11 mouse cellular contexts compared by ENCODE assay signal in the genomic region with DNA sequence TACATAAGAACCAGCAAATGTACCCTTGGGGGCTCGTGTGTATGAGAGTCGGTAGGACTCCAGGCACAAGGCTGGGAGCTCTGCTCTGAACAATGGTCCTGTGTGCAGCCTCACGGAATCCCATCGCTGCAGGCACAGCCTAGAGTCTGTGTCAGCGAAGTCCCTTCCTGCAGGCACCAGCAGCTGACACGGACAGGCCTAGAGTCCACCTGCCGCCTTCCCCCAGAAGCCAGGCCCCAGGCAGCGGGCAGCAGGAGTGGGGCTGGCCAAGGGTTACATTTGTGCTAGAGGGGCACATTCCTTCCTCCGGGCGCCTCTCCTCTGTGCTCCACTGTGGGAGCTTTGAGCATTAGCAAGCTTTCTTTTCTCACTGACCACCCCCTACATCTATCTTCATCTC. TPM values are rescaled to one million over a fixed set of nuclear protein-coding genes. Genes with fewer than 3 reads are reported as not detected.
A peak's percentile ranks its signal among the peaks of the same experiment; 100 is the strongest.
DNase-seq lines count a peak whose midpoint lies in the region; ATAC-seq lines count a peak whose summit lies in the region.
"Had no signal": no experiment of that assay in that cellular context is flagged by ENCODE, and none has a peak within 500 bp of the region (broad histone marks: within the 10 kb centered on the region; RNA-seq: fewer than 3 reads in every experiment).

No protein-coding gene starts in this region.

- H3K4me1 ChIP-seq in forebrain, embryonic 10.5 days, result peaks cover 75% of the 10 kb centered on the region
- peaks cover 11% of the 10 kb centered on the region for H3K4me1 ChIP-seq in forebrain, embryonic 11.5 days (replicated peaks; ENCODE audit: control insufficient read depth, insufficient read depth, low read length)
- H3K4me1 ChIP-seq in hindbrain, embryonic 15.5 days (replicated peaks), result peaks cover 64% of the 10 kb centered on the region
- peaks cover 50% of the 10 kb centered on the region for H3K4me1 ChIP-seq in neural tube, embryonic 15.5 days

- no peaks in the 10 kb centered on the region for H3K36me3 ChIP-seq in forebrain, embryonic 10.5 days (replicated peaks)
- H3K36me3 ChIP-seq in forebrain, embryonic 11.5 days (ENCODE audit: control insufficient read depth, insufficient read depth, low read length), result no peaks in the 10 kb centered on the region
- H3K36me3 ChIP-seq in hindbrain, embryonic 15.5 days, result no peaks in the 10 kb centered on the region
- H3K36me3 ChIP-seq in neural tube, embryonic 15.5 days, result no peaks in the 10 kb centered on the region

- no peak for ATAC-seq in forebrain, embryonic 11.5 days (replicated peaks; ENCODE audit: low FRiP score)
- no peak for ATAC-seq in hindbrain, embryonic 15.5 days (ENCODE audit: low FRiP score, low read depth)
- no peak for ATAC-seq in neural tube, embryonic 15.5 days (ENCODE audit: low FRiP score)

- no peak overlapping the region for H3K4me2 ChIP-seq in forebrain, embryonic 11.5 days (ENCODE audit: low read depth, low read length, severe bottlenecking)
- peak overlapping the region; percentile 87 for H3K4me2 ChIP-seq in hindbrain, embryonic 15.5 days
- peak overlapping the region; percentile 94 for H3K4me2 ChIP-seq in neural tube, embryonic 15.5 days

- 44% methylated on average over 10 of the region's 10 CpGs for WGBS in forebrain, embryonic 10.5 days
- 42% methylated on average over 10 of the region's 10 CpGs for WGBS in forebrain, embryonic 11.5 days
- WGBS in hindbrain, embryonic 15.5 days, result 25% methylated on average over 10 of the region's 10 CpGs
- 37% methylated on average over 10 of the region's 10 CpGs for WGBS in neural tube, embryonic 15.5 days

- no peaks in the 10 kb centered on the region for H3K9me3 ChIP-seq in forebrain, embryonic 10.5 days
- no peaks in the 10 kb centered on the region for H3K9me3 ChIP-seq in forebrain, embryonic 11.5 days (ENCODE audit: control insufficient read depth, low read length)
- no peaks in the 10 kb centered on the region for H3K9me3 ChIP-seq in hindbrain, embryonic 15.5 days
- H3K9me3 ChIP-seq in neural tube, embryonic 15.5 days (replicated peaks), result no peaks in the 10 kb centered on the region

- H3K27ac ChIP-seq in forebrain, embryonic 10.5 days, result peak overlapping the region; percentile 41; the same call in 1 of the 2 replicates
- H3K27ac ChIP-seq in forebrain, embryonic 11.5 days (ENCODE audit: low read depth, low read length), result no peak overlapping the region
- 0 out of 2 replicates have a peak overlapping the region, but pooled peaks have one; percentile 32 for H3K27ac ChIP-seq in hindbrain, embryonic 15.5 days (replicated peaks)
- no peak overlapping the region for H3K27ac ChIP-seq in neural tube, embryonic 15.5 days (replicated peaks)

- no peak overlapping the region for H3K9ac ChIP-seq in forebrain, embryonic 11.5 days (ENCODE audit: low read length)
- 0 out of 2 replicates have a peak overlapping the region, but pooled peaks have one; percentile 5 for H3K9ac ChIP-seq in hindbrain, embryonic 15.5 days
- H3K9ac ChIP-seq in neural tube, embryonic 15.5 days (replicated peaks), result 0 out of 2 replicates have a peak overlapping the region, but pooled peaks have one; percentile 23

- DNase-seq in forebrain, embryonic 10.5 days (ENCODE audit: extremely low spot score, low spot score), result no peak
- no peak for DNase-seq in forebrain, embryonic 11.5 days (ENCODE audit: low spot score)
- peak; percentile 47 to 73 for DNase-seq in kidney, postnatal 4 days
- DNase-seq in layer of hippocampus, adult 8-10 months (ENCODE audit: low spot score in 2 of 2), result no peak
- no peak for DNase-seq in cerebellum, adult 18-20 months
- DNase-seq in Muller cell, postnatal 12 days (ENCODE audit: inconsistent ontology term), result no peak
- DNase-seq: adrenal gland, postnatal 36 days; layer of hippocampus, postnatal 36 days; lung, adult 18-20 months had no signal

- no peak overlapping the region for H3K4me3 ChIP-seq in forebrain, embryonic 10.5 days
- H3K4me3 ChIP-seq in forebrain, embryonic 11.5 days (ENCODE audit: low read depth, low read length), result no peak overlapping the region
- peak overlapping the region; percentile 63; the same call in 1 of the 2 replicates for H3K4me3 ChIP-seq in hindbrain, embryonic 15.5 days
- H3K4me3 ChIP-seq in neural tube, embryonic 15.5 days (replicated peaks), result no peak overlapping the region

- H3K27me3 ChIP-seq in forebrain, embryonic 10.5 days (ENCODE audit: poor library complexity, severe bottlenecking), result peaks cover 100% of the 10 kb centered on the region
- peaks cover 25% of the 10 kb centered on the region for H3K27me3 ChIP-seq in forebrain, embryonic 11.5 days (ENCODE audit: control insufficient read depth, insufficient read depth, low read length)
- peaks cover 11% of the 10 kb centered on the region; the same call in 1 of the 2 replicates for H3K27me3 ChIP-seq in hindbrain, embryonic 15.5 days
- peaks cover 28% of the 10 kb centered on the region for H3K27me3 ChIP-seq in neural tube, embryonic 15.5 days (replicated peaks)

RNA-seq across cellular contexts. Expression of gene Shisal1, which starts 3.3 kb away (rescaled TPM):
- polyA plus RNA-seq in forebrain, embryonic 10.5 days (2016; fragmentation: Nextera tagmentation; extraction: Ambion mirVana), result 1.0 TPM in 2 replicates
- 3.8 and 4.4 TPM in 2 replicates for polyA plus RNA-seq in forebrain, embryonic 11.5 days (2014; fragmentation: Nextera tagmentation; extraction: Ambion mirVana)
- polyA plus RNA-seq in hindbrain, embryonic 15.5 days (2015; fragmentation: Nextera tagmentation; extraction: Ambion mirVana), result 14.1 and 15.7 TPM in 2 replicates
- polyA plus RNA-seq in neural tube, embryonic 15.5 days (2015; fragmentation: Nextera tagmentation; extraction: Ambion mirVana), result 8.0 and 8.4 TPM in 2 replicates
- 10 to 100 TPM; 44.3 to 55.3 (median 48.2) TPM for total RNA-seq in layer of hippocampus, adult 8-10 months (2022)

Comparison
In these comparisons a context has a peak if more than half of its experiments do, and no peak if none do; other contexts are left out.
1. H3K27ac ChIP-seq: peak in forebrain, embryonic 10.5 days (single experiment) and hindbrain, embryonic 15.5 days (single experiment); none in forebrain, embryonic 11.5 days (single experiment) and neural tube, embryonic 15.5 days (single experiment).
2. DNase-seq: peak in kidney, postnatal 4 days (2 of 2); none in forebrain, embryonic 10.5 days (single experiment), forebrain, embryonic 11.5 days (single experiment), layer of hippocampus, adult 8-10 months (0 of 2), cerebellum, adult 18-20 months (0 of 2) and Muller cell, postnatal 12 days (single experiment).